Mouse (Mus musculus): ENCODE data around the gene Ints13.

Ints13 gene

DNA sequence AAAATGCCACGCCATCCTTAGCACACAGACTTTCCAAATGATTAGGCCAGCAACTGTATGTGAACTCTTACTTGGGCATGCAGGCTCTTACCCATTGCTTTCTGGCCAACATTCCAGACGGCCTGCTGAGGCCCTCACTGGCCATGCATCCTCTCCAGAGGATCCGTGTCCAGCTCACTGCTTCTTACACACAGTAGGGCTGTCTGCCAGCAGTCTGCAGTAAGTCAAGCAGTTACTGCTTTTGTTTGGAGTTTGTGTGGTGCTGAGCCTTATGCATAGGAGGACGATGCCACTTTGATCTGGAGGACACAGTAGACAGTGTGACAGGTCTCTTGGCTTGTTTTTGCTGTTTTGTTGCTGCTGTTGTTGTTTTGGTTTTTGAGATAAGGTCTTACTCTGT lies 39.0 kb downstream of the Ints13 start:
- DNase-seq (ENCODE audit: inconsistent ontology term) = peak; percentile 79

DNA sequence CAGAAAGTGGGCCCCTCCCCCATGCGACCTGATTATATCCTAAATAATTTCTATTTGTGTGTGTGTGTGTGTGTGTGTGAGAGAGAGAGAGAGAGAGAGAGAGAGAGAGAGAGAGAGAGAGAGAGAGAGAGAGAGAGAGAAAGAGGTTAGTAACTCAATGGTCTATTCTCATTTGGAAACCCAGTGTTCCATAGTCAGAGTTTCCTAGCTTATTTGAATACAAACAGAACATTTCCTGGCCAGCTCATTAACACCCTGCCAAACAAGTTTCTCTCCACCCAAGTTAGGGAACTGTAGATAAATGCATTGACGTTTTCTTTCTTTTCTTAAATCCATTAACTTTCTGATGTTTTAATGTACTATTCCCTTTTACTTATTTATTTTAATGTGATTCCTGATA lies 39.6 kb downstream of the Ints13 start:
- peak; percentile 40 for DNase-seq (ENCODE audit: inconsistent ontology term)

DNA sequence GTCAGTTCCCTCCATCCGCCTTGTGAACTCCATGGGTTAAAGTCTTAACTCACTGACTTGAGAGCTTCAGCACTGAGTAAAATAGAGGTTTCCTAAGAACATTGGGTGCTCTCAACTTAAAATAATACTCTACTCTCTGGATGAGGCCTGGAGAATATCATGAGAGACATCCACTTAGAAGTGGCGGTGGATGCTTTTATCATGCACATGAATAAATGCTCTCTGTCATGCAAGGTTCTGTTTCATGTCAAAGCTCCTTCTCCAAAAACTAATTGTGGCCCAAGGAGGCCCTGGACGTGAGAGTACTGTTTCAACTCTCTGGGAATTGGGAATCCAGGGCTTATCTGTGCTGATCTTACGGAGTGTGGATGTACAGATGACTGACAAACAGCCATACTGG lies 40.5 kb downstream of the Ints13 start:
- DNase-seq (ENCODE audit: inconsistent ontology term) = no peak

DNA sequence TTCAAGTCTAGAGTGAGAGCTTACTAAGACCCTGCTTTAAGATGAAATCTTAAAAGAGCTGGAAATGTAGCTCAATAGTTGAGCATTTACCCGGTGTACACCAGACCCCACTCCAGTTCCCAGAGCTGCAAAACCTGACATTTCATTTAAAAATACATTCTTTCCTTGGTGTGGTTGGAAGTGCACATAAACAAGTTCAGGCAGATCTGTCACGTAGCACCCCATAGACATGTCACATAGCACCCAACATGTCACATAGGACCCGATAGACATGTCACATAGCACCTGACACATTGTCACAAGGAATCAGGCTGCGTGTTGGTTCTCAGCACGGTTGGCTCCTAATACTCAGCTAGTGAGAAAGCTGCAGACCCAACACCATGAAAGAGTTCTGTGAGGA lies 42.1 kb downstream of the Ints13 start:
- no peak for DNase-seq (ENCODE audit: inconsistent ontology term)

DNA sequence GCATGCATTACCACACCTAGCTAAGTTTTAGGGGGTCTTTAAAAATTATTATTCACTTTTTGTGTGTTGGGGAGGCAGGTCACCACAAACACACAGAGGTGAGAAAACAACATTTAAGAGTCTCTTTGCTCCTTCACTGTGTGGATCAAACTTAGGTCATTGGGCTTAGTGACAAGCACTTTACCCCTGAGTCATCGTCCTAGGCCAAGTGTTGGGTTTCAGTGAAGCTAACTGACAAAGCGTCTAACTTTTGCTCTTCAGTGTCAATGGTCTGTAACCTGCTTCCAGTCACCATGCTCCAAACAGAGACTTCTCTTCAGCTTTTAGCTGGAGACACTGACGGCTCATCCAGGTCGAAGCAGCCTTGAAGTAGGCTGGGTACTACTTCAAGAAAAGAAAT lies 44.5 kb downstream of the Ints13 start:
- DNase-seq (ENCODE audit: inconsistent ontology term) = no peak

DNA sequence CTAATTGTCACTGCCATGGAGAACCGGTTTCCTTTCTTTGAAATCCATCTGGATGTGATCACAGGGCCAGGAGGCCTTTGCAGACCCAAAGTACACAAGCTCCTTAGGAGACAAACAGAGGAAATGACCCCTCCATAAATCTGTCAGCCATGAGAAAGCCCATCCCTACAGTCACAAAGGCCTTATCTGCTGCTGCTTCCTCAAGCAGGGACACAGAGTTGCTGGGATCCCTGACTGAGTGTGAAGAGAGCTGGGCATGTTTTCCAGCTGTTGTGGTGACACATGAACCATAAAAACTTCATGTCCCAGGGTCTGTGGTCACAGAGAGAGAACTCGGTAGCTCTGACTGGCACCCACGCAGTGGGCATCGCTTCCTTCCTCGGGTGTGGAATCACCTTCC lies 46.9 kb downstream of the Ints13 start:
- DNase-seq (ENCODE audit: inconsistent ontology term) = no peak

DNA sequence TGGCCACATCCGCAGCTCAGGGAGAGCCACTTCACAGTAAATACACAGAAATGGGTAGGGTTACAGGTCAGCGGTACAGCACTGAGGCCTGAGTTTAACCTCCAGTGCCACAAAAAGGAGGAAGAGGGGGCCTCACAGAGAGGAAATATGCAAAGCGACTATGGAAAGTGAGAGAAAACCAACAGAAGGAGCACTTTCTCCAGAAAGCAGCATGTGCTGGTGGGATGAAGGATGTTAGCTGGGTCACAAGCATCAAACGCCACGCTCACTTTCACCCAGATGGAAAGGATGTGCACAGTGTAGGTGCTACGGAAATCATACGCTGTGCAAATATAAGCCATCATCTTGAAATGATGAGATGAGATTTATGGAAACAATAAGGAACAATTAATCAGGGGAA lies 47.3 kb downstream of the Ints13 start:
- DNase-seq (ENCODE audit: inconsistent ontology term) = no peak

DNA sequence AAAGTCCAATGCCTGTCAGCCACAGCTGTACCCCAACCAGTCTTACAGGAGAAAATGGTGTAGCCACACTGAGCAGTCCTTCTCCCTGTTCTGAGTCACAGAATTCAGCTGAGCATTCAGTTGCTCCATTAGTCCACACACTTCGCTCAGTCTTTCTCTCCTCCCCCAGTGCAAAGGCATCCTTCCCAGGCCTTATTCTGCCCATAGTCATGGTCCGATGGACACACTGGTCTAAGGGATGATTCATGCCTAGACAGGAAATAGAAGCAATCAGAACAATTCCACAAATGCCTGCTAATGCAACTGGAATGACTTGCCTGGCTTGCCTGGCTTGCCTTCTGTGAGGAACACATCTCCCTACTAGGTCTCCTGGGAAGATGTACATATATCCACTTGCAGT lies 50.1 kb downstream of the Ints13 start:
- DNase-seq (ENCODE audit: inconsistent ontology term) = peak; percentile 95

DNA sequence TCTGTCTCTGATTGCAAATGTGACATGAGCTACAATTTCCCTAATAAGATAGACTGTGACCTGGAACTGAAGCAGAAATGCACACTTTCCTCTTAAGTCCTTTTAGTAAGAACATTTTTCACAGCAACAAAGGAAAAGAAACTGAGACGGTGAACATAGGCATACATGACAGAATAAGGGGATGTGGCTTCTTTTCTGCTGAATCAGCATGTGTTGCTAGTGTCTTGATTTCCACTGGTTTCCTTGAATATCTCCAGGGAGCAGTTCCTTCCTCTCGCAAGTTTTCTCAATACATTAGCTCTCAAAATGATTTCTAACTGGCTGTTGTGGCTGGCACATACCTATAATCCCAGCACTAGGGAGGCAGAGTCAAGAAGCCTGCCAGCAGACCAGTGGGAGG lies 52.1 kb downstream of the Ints13 start:
- no peak for DNase-seq (ENCODE audit: inconsistent ontology term)

DNA sequence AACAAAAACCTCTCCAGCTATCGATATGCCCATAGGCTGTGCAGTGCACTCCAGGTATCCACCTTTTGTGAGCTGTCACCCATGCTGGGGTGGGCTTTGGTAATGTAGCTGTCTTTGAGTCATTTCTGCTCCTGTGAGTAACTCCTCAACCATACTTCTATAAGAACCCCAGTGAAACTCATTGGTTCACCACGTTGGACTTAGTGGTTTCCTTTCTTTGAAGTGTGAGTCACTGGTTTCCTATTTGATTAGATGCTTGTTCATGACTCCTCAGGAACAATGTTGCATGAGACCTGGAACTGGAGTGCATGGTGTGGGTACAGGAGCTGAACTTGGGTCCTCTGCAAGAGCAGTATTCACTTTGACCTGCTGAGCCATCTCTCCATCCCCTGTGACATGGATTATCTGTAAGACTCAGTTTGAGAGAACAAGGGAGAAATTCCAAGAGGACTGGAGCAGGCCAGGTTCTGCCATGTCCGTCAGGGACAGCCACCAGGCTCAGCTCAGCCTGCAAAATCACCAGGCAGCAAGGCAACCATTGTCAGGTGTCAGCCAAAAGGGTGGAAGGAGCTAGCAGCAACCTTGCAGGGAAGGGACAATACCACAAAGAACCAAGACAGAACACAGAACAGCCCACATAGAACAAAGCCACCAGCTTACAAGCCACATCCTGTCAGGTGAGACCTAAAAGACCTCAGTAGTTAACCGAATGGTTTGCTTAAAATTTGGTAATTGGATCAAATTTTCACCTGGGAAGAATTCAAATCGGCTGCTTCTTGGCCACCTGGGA lies 56.0 kb downstream of the Ints13 start:
- DNase-seq (ENCODE audit: inconsistent ontology term) = peak; percentile 27

DNA sequence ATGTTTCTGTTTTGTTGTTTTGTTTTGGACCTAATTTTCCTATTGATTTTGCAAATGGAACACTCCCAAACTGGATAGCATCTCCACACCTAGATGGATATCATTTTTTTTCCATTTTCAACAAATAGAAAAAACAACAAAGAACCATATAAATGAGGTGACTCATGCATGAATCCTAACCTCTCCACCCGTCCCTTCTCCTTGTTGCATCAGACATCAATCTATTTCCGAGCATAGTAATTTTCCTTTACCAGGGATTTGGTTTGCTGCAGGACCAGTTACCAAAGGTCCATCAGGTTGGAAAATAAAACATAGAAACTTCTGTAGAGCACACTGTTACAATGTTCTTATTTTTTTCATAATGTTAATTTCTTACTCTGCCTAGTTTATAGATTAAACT lies 58.6 kb downstream of the Ints13 start:
- no peak for DNase-seq (ENCODE audit: inconsistent ontology term)

DNA sequence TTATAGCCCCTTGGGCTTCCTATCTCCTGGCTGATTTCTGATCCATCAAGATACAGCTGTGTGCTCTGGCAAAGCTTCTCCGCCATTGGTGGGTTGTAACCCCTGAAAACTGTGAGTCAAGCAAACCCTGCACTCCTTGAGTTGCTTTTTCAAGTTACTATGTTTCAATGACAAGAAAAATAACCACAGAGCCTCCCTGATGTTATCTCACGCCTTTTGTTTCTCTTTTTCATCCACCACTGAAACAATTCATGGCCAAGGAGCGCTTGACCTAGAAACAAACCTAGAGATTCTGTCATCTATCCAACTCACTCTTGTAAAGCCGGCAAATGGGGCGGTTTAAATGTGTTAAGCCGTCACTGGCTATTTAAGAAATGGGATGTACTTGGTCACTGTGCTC lies 61.7 kb downstream of the Ints13 start:
- no peak for DNase-seq (ENCODE audit: inconsistent ontology term)

DNA sequence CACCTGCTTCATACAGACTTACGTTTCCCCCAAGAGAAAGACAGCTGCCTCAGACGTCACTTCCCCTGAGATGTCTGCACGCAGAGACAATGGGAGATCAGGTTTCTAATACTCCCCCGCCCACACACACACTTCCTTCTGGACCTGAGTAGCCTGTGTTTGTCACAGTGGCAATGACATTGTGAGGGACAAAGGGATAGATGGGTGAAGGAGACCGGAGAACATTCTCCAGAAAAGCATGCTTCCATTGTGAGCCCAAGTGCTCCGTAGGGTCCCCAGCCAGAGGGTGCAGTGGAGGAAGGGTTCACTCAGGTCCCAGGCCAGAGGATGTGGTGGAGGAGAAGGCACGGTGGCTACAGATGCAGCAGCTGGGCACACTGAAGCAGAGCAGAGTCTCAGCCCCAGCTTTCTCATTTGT lies 63.1 kb downstream of the Ints13 start:
- DNase-seq (ENCODE audit: inconsistent ontology term) = no peak

DNA sequence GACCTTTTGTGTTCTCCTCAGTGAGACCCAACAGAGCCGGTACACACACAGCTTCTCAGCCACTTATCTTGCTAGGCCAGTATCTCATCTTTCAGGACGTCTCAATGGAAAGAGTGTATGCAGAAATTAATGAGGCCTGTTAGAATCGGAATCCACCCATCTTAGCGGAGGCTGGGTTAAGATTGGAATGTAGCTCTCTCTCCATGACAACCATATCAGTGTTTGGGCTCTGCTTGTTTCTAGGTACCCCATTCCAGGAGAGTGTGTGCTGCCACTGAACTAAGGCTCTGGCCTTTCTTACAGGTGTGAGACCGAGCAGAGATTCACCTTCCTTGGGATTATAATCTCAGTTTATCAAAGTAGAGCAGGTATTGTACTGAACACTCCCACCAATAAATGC lies 63.7 kb downstream of the Ints13 start:
- DNase-seq (ENCODE audit: inconsistent ontology term) = peak; percentile 37

DNA sequence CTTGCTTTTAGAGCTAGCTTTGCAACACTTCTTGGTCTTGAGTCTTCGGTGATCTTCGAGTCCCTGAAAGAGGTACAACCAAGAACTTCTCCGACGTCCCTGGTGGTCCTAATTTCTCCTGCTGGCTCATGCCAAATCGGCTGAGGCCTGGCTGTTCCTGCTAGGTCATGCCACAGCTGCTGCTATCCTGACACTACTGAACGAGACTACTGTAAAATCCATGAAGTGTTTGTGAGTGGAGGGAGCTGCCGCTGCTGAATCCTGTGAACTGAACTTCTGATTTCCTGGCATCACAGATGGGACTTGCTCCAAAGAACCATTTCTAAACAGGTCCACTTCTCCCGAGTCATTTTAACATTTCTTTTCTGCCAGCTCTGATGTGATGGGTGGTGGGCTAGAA lies 64.3 kb downstream of the Ints13 start:
- no peak for DNase-seq (ENCODE audit: inconsistent ontology term)

DNA sequence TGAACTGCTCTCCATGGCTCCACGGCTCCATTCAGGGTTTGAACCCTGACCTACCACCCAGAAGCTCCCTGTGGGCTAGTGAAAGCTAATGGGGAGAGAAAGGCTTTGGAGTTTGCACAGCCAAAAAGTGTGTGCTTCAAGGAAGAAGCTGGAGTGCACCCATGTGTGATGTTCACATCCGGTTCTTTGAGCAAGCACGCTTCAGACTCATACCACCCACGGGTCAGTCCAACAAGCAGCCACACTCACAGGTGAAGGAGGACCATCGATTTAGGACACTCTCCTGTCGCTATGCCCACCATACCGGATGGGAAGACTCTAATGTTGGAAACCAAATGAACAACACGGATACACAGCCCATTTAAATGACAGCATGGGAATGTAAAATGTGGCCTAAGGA lies 66.1 kb downstream of the Ints13 start:
- no peak for DNase-seq (ENCODE audit: inconsistent ontology term)

DNA sequence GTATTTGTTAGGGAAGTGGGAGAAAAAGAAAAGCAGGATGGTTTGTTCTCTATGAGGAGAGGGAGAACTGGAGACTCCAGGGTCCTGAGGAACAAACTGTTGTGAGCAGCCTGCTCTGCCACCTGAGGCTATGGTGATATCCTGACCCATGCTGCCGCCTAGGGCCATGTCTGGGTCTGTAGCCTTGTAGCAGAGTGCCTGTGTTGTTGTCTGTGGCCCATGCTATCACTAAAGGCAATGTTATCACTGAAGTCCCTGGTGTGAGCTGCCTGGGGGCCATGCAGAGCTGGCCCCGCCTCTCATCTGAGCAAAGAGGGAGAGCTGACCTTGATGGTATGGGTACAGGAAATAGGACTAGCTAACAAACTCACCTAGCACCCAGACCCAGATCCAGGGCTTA lies 67.7 kb downstream of the Ints13 start:
- DNase-seq (ENCODE audit: inconsistent ontology term) = no peak

DNA sequence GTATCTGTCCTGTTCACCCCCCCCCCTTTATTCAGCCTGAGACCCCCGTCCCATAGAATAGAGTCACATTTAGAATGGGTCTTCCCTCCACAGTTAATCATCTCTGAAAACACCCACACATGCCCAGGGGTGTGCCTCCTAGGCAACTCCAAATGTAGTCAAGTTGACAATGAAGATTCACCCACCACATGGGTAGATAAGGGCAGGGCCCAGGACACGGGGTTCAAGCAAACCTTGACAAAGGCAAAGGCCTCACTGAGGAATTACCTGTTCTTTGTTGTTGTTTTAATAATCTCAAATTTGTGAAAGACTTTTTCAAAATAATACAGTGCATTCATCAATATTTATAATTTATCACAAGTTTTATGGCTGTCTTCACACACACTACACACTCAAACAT lies 73.2 kb downstream of the Ints13 start:
- DNase-seq (ENCODE audit: inconsistent ontology term) = no peak

DNA sequence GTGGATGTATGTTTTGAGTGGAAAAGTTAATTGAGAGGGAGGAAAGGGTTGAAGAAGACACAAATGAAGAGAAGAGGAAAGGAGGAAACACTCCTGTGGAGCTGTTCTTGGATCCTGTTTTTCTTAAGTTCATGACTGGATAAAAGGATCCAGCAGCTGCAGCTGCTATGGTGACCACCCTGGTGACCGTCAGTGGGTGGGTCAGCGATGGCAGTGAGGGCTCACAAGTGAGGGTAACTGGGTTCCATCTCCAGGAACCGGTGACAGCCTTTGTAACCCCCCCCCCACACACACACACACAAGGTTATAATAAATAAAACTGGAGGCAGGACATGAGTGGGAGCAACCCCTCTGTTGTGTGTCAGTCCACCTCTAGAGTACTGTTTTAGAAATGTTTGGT lies 74.8 kb downstream of the Ints13 start:
- no peak for DNase-seq (ENCODE audit: inconsistent ontology term)

DNA sequence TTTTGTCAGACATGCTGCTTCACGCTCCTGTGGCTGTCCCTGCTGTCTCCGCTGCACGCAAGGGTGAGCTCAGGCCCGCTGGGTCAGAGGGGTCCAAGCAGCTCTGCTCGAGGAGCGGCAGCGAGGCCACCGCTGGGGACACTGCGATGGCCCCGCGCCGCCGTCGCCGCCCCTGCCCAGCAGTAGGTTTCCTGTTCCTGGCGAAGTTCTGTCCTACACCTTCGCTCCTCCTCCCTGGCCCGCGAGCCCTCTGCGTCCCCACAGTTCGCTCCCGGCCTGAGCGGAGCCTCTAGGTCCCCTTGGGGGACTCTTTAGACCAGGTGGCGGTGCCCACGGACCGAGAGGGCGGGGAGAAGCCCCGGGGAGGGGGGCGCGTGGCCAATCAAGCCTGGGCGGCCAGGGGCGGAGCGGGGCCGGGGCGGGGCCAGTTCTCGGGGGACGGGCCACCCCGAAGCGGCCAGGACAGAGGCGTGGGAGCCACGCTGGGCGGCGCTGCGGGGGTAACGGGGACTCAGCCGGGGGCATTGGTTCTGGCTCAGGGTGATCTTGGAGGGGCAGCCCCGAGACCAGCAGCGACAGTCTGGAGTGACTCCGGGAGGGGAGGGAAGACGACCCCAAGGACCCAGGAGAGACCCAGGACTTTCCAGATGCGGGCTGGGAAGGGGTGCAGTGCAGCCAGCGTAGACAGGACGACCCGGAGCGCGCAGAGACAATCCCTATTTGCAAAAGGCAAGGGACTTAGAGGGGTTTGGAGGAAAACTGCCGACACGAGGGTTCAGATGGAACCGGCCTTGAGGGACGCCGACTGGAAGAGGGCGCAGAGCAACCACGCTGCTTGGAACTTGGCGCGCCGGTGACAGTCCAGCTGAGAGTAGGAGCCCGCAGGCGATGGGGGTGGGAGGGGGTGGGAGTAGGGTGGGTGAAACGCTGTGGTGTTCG lies 75.5 kb downstream of the Ints13 start, which contains the start of gene Itpr2:
Gene Itpr2, minus strand, starts transcription at position 358 of the 939 bp plus-strand sequence.
- peak; percentile 96 for DNase-seq (ENCODE audit: inconsistent ontology term)

DNA sequence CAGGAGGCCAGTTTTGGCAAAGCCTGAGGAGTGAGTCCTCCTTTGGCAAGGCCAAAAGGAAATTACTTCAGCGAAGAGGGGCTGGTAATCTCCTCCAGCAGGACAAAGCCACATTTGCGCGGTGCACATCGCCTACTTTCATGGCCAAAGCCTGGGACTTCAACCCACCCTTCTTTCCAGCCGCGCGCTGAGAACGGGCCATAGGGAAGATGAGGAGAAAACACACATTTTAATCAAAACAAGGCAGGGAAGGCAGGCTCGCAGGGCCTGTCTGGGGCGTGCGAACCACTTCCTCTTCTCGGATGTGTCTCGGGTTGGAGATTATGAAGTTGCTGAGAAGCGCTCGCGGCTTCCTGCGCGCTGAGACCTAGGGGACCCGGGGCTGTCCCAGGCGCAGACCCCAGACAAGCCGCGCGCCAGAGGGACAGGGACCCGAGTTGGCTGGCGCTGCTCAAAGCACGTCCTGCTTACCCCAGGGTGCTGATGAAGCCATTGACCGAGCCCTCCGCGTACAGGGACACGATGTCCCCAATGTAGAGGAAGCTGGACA lies 76.2 kb downstream of the Ints13 start:
- DNase-seq (ENCODE audit: inconsistent ontology term) = no peak

DNA sequence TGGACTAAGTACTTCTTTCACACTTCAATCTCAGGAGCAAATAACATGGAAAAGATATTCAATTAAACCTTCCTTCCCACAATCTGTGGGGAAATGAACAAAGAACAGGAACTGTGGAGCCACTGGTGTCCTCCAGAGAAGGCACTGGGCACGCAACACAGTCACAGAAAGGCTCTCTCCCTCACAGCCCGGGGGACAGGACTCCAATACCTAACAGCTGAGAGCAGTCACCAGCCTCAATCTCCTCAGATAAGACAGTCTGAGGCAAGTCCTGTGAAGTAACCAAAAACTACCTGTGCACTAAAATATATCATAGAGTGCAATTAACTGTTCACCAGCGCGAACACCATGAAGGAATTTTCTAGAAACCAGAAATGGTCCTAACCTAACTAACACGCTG lies 76.9 kb downstream of the Ints13 start:
- DNase-seq (ENCODE audit: inconsistent ontology term) = no peak

DNA sequence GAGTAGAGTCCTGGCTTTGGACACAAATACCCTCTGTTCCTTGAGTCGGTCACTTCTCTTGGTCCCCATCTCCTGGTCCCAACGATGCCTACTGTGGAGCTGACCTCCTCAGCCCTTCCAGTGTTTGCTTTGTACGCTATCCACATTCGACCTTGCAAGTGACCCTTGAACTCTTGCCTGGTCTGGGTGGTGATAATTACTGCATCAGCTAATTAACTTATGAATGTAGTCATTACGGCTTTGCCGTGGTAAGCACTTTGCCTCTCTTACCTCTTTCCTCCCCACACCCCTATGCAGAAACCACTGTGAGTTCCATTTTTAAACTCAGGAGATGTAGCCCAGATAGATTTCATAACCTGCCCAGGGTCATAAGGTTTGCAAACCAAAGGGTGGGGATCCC lies 77.4 kb downstream of the Ints13 start:
- no peak for DNase-seq (ENCODE audit: inconsistent ontology term)

All from Muller cell, postnatal 12 days (primary cell).